Mouse (Mus musculus) E14TG2a.4 (cell line): Measurements from ENCODE around the gene Mettl8.
A peak's percentile ranks its signal among the peaks of the same experiment; 100 is the strongest.

ENCODE experiments used
- H3K27me3 ChIP-seq: 2 replicates; pipeline ENCODE4 v1.6.1; 2014; ENCODE audit warnings: low read length, control low read depth; ENCODE audit not compliant: insufficient read depth
- H3K36me3 ChIP-seq: 2 replicates; pipeline ENCODE4 v1.6.1; 2014; ENCODE audit warnings: low read length, control low read depth; ENCODE audit not compliant: insufficient read depth
- H3K4me1 ChIP-seq: replicated peaks from 2 replicates; pipeline ENCODE4 v1.6.1; 2014; ENCODE audit warnings: low read depth, low read length, control low read depth
- H3K4me3 ChIP-seq: replicated peaks from 2 replicates; pipeline ENCODE4 v1.5.1; 2014; ENCODE audit warnings: mild to moderate bottlenecking, low read length
- H3K9me3 ChIP-seq: 2 replicates; pipeline ENCODE4 v1.6.1; 2014; ENCODE audit warnings: low read length, control low read depth
- CTCF ChIP-seq: conservative IDR thresholded peaks from 2 replicates; pipeline ENCODE4 v1.5.1; 2014; ENCODE audit warnings: low read length
- NANOG ChIP-seq: IDR thresholded peaks from 2 replicates; pipeline ENCODE4 v1.6.1; 2014; ENCODE audit warnings: borderline replicate concordance, low read length, mixed read lengths
- POU5F1 ChIP-seq: IDR thresholded peaks from 2 replicates; pipeline ENCODE4 v1.6.1; 2014; ENCODE audit warnings: low read length, borderline replicate concordance

Gene Mettl8

GRCm38 (mm10) chr2:70938844-70939494 lies 116.4 kb downstream of the Mettl8 start:
- no peak for TF ChIP-seq CTCF
- TF ChIP-seq NANOG = no peak
- no peak for TF ChIP-seq POU5F1
- Histone ChIP-seq H3K27me3 (peaks cover 16% of the 10 kb centered on the region), H3K36me3 (no peaks in the 10 kb centered on the region), H3K4me3 (peak overlapping the region; percentile 57), H3K4me1 (peaks cover 14% of the 10 kb centered on the region), H3K9me3 (no peaks in the 10 kb centered on the region)

- Histone ChIP-seq H3K9me3 (no peaks in the 10 kb centered on the region; the same call in 1 of the 2 replicates), H3K36me3 (no peaks in the 10 kb centered on the region), H3K4me1 (peaks cover 14% of the 10 kb centered on the region), H3K4me3 (no peak overlapping the region), H3K27me3 (peaks cover 16% of the 10 kb centered on the region)
- TF ChIP-seq NANOG = no peak
- no peak for TF ChIP-seq CTCF
- no peak for TF ChIP-seq POU5F1
These were observed 120.6 kb downstream of the Mettl8 start for GRCm38 (mm10) chr2:70934772-70935171.

- H3K4me1 ChIP-seq = peaks cover 3% of the 10 kb centered on the region
- no peaks in the 10 kb centered on the region; the same call in 1 of the 2 replicates for H3K9me3 ChIP-seq
- H3K36me3 ChIP-seq = no peaks in the 10 kb centered on the region
- no peak overlapping the region for H3K4me3 ChIP-seq
- TF ChIP-seq NANOG (no peak), CTCF (no peak), POU5F1 (no peak)
- H3K27me3 ChIP-seq = peaks cover 13% of the 10 kb centered on the region
These were observed 121.9 kb downstream of the Mettl8 start for GRCm38 (mm10) chr2:70933516-70933915.

- no peaks in the 10 kb centered on the region for H3K36me3 ChIP-seq
- no peak for TF ChIP-seq CTCF
- no peak for TF ChIP-seq NANOG
- no peak for TF ChIP-seq POU5F1
- no peaks in the 10 kb centered on the region for H3K4me1 ChIP-seq
- peaks cover 9% of the 10 kb centered on the region for H3K27me3 ChIP-seq
- no peak overlapping the region for H3K4me3 ChIP-seq
- H3K9me3 ChIP-seq = no peaks in the 10 kb centered on the region; the same call in 1 of the 2 replicates
These were observed 122.4 kb downstream of the Mettl8 start for GRCm38 (mm10) chr2:70932965-70933364.

- no peaks in the 10 kb centered on the region; the same call in 1 of the 2 replicates for H3K9me3 ChIP-seq
These were observed 124.6 kb downstream of the Mettl8 start for GRCm38 (mm10) chr2:70930631-70931288.

GRCm38 (mm10) chr2:70929714-70930113 lies 125.7 kb downstream of the Mettl8 start:
- Histone ChIP-seq H3K36me3 (no peaks in the 10 kb centered on the region), H3K9me3 (no peaks in the 10 kb centered on the region; the same call in 1 of the 2 replicates), H3K4me3 (no peak overlapping the region), H3K27me3 (no peaks in the 10 kb centered on the region), H3K4me1 (no peaks in the 10 kb centered on the region)
- TF ChIP-seq POU5F1 = no peak

More at GRCm38 (mm10) chr2:70930631-70931288, 124.6 kb downstream of the Mettl8 start:
- Histone ChIP-seq H3K27me3 (no peaks in the 10 kb centered on the region), H3K4me1 (no peaks in the 10 kb centered on the region), H3K4me3 (no peak overlapping the region), H3K36me3 (no peaks in the 10 kb centered on the region)
- no peak for TF ChIP-seq POU5F1
- no peak for TF ChIP-seq CTCF
- TF ChIP-seq NANOG = no peak

GRCm38 (mm10) chr2:70924049-70924448 lies 131.3 kb downstream of the Mettl8 start:
- Histone ChIP-seq H3K9me3 (peaks cover 31% of the 10 kb centered on the region), H3K27me3 (no peaks in the 10 kb centered on the region), H3K4me1 (no peaks in the 10 kb centered on the region), H3K36me3 (no peaks in the 10 kb centered on the region), H3K4me3 (no peak overlapping the region)
- TF ChIP-seq POU5F1 (no peak), CTCF (no peak), NANOG (no peak)

- peaks cover 31% of the 10 kb centered on the region for H3K9me3 ChIP-seq
- no peaks in the 10 kb centered on the region for H3K27me3 ChIP-seq
- H3K36me3 ChIP-seq = no peaks in the 10 kb centered on the region
- H3K4me1 ChIP-seq = peaks cover 9% of the 10 kb centered on the region
- no peak for TF ChIP-seq POU5F1
- no peak for TF ChIP-seq NANOG
- no peak for TF ChIP-seq CTCF
- no peak overlapping the region for H3K4me3 ChIP-seq
These were observed 132.6 kb downstream of the Mettl8 start for GRCm38 (mm10) chr2:70922814-70923213.

GRCm38 (mm10) chr2:70920937-70921596 lies 134.3 kb downstream of the Mettl8 start:
- TF ChIP-seq NANOG (no peak), POU5F1 (no peak), CTCF (no peak)
- H3K4me3 ChIP-seq = no peak overlapping the region
- no peaks in the 10 kb centered on the region for H3K27me3 ChIP-seq
- peaks cover 31% of the 10 kb centered on the region for H3K9me3 ChIP-seq
- no peaks in the 10 kb centered on the region for H3K36me3 ChIP-seq
- H3K4me1 ChIP-seq = peaks cover 9% of the 10 kb centered on the region
